Mouse (Mus musculus) right cerebral cortex, postnatal 14 days (tissue): ENCODE results near the gene Pcnx2.
A peak's percentile ranks its signal among the peaks of the same experiment; 100 is the strongest.

ENCODE experiments used
- DNase-seq: peaks from one replicate; pipeline ENCODE4 v3.0.0; 2022

Gene Pcnx2

GRCm38 (mm10) chr8:125889920-125890319 is 8.2 kb downstream of the Pcnx2 start:
- no peak for DNase-seq

- no peak for DNase-seq
These were observed 10.6 kb downstream of the Pcnx2 start for GRCm38 (mm10) chr8:125887549-125887948.

GRCm38 (mm10) chr8:125880447-125880846 is 17.7 kb downstream of the Pcnx2 start:
- no peak for DNase-seq

GRCm38 (mm10) chr8:125873250-125873534 is 24.9 kb downstream of the Pcnx2 start:
- DNase-seq: no peak

- no peak for DNase-seq
These were observed 25.4 kb downstream of the Pcnx2 start for GRCm38 (mm10) chr8:125872501-125873249.

- DNase-seq: peak; percentile 59
These were observed 27.2 kb downstream of the Pcnx2 start for GRCm38 (mm10) chr8:125870821-125871321.

- DNase-seq: no peak
These were observed 27.9 kb downstream of the Pcnx2 start for GRCm38 (mm10) chr8:125870179-125870702.

- DNase-seq: no peak
These were observed 28.4 kb downstream of the Pcnx2 start for GRCm38 (mm10) chr8:125869739-125870138.

GRCm38 (mm10) chr8:125868552-125868951 is 29.6 kb downstream of the Pcnx2 start:
- DNase-seq: no peak

GRCm38 (mm10) chr8:125866125-125866524 is 32.0 kb downstream of the Pcnx2 start:
- DNase-seq: no peak

- DNase-seq: no peak
These were observed 40.9 kb downstream of the Pcnx2 start for GRCm38 (mm10) chr8:125857251-125857650.

GRCm38 (mm10) chr8:125856160-125856559 is 42.0 kb downstream of the Pcnx2 start:
- no peak for DNase-seq

GRCm38 (mm10) chr8:125854379-125854778 is 43.7 kb downstream of the Pcnx2 start:
- no peak for DNase-seq

- no peak for DNase-seq
These were observed 44.8 kb downstream of the Pcnx2 start for GRCm38 (mm10) chr8:125853300-125853699.

GRCm38 (mm10) chr8:125849181-125849580 is 48.9 kb downstream of the Pcnx2 start:
- DNase-seq: no peak

GRCm38 (mm10) chr8:125847842-125848241 is 50.3 kb downstream of the Pcnx2 start:
- no peak for DNase-seq

- DNase-seq: no peak
These were observed 52.8 kb downstream of the Pcnx2 start for GRCm38 (mm10) chr8:125845281-125845680.

- DNase-seq: no peak
These were observed 54.8 kb downstream of the Pcnx2 start for GRCm38 (mm10) chr8:125843122-125843836.

GRCm38 (mm10) chr8:125842158-125842557 is 56.0 kb downstream of the Pcnx2 start:
- DNase-seq: no peak

- DNase-seq: no peak
These were observed 73.4 kb downstream of the Pcnx2 start for GRCm38 (mm10) chr8:125824688-125825087.

GRCm38 (mm10) chr8:125823719-125824118 is 74.4 kb downstream of the Pcnx2 start:
- DNase-seq: no peak

- no peak for DNase-seq
These were observed 76.1 kb downstream of the Pcnx2 start for GRCm38 (mm10) chr8:125822065-125822464.

- DNase-seq: peak; percentile 54
These were observed 78.3 kb downstream of the Pcnx2 start for GRCm38 (mm10) chr8:125819797-125820196.

- DNase-seq: no peak
These were observed 79.3 kb downstream of the Pcnx2 start for GRCm38 (mm10) chr8:125818796-125819195.
